Mouse (Mus musculus) layer of hippocampus, postnatal 14 days (tissue): ENCODE measurements at regions not wholly inside any gene's neighbourhood (a gene's known extent, or its start where the extent isn't known, plus 50 kb on each side); places are given as distances from the start of the nearest gene placed in this dataset.

Experiments
- DNase-seq, 2 experiments: peaks; one replicate each; pipeline ENCODE4 v3.0.0; 2021 to 2022; ENCODE audit warnings: low spot score in 2 of 2, mixed read lengths in 1 of 2

DNA sequence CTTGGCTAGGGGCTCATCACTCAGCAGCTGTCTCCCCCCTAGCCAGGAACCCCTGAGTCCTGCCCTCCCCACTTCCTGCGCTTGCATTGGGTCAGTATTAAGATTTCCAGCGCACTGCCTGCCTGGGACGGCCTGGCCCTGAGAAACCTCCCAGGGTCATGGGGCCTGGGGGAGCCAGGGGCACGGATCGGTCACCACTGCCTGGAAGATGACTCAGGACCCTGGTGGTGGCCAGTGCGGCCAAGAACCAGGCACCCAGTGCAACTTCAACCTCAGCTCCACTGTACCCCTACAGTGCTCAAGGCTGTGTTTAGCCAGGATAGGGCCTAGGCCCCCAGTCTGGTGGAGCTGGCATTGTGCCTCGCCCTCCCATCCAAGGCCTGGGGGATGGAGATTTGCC, 111.9 kb upstream of the Zbtb40 start:
- no peak for DNase-seq

DNA sequence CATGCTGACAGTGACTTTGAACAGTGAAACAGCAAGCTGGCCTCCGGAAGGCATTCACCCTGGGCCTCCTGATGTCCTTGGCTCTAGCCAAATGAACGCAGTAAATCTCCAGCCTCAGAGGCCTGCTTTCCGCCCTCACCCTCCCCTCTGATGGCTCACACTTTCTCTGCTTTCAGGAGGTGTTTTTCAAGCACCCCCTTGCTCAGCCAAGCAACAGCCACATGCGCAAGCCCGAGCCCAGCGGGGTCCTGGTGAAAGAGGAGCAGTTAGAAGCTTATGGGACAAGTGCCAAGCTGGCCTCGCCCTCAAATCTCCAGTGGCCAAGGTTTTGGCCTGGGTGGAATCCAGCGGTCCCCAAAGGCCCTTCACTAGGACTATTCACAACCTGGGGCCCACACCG, 109.6 kb upstream of the Zbtb40 start:
- peak; percentile 31 to 61 for DNase-seq

DNA sequence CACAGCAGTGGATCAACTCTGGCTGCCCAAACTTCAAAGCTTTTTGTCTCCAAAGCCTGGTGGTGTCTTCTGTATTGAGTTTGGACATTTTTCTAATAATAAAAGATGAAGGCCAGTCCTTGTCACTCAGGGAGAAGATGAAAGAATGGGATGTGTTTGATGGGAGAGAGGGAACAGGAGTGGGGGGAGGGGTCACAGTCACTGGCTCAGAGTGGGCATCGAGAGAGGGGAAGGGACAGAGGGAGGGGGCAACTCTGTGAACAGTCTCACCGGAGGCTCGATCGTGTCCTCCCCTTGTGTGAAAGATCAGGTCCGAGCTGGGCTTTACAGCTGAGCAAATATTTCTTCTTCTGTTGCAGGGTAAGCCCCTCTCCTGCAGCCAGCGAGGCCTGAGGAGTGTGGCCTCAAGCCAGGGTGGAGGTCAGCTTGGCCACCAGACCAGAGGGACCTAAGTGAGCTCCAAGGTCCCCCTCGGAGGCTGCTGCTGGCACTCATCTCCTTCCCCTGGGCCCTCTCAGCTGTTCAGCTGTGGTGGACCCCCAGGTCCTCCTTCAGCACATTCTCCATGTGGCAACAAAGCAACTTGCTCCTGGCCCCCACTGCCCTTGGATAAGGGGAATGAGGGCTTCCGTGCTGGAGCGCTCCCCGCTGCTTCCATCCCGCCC, 108.0 kb upstream of the Zbtb40 start:
- no peak for DNase-seq

DNA sequence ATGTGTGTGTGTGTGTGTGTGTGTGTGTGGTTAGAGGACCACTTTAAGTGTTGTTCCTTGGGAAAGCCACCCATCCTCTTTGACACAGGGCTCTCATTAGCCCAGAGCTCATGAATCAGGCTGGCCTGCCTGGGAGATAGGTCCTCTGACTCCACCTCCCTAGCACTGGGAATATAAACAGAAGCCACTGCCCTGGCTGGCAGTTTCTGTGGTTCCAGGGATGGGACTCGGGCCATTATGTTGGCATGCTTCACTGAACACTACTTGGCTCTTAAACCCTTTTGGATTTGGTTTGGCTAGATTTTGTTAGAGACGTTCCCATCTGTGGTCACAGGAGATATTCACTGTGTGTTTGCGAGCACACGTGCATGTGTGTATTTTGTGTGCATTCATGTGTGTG, 100.2 kb upstream of the Zbtb40 start:
- DNase-seq: peak in 1 of 2 experiments; percentile 38

DNA sequence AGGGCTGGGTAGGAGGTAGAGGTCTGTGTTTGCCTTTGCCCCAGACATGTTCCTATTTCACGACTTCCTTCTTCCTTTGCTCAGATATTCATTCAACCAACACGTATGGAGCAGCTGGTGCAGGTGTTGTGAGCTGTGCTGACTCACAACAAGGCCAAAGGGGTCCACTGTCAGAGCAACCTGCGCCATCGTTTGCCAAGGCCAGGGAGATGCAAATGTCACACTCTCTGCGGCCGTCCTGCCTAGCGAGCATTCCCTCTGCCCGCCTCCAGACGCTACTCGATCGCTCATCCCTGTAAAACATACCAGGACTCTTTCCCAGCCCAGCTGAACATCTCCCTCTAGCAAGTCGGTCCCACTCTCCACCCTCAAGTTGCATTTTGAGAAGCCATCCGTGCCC, 99.2 kb upstream of the Zbtb40 start:
- no peak for DNase-seq

DNA sequence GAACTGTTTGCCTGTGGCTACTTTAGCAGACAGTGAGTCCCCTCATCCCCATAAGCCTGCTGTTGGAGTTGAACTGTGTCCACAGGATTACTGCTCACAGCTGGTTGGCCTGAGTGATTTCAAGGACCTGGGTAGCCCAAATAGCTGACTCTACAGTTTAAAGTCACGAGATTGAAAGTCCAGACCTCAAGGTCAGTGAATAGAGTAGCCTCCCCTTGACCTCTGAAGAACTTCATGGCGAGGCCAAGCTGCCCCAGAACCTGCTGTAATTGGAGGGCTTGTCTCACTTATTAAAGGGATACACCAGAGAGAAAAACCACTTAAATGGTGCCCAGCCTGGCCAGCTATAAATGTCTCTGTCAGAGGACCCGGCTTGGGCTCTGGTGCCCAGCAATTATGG, 97.7 kb upstream of the Zbtb40 start:
- no peak for DNase-seq

DNA sequence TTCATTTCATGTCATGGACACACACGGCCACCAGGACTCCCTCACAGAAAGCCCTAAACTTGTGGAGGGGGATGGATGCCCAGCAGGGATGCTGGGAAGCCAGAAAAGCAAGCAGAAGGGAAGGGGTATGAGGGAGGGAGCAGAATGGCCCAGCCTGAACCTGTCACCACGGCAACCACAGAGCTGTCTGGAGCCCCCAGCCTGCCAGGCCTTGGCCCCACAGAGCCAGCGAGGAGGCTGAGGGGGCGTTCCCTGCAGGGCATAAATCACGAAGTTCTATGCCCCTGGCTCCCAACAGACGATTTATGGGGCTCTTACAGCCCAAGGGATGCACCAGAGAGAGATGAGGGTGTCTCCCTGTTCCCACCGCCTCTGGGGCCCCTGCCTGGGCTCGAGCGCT, 93.7 kb upstream of the Zbtb40 start:
- DNase-seq: peak; percentile 29 to 55

DNA sequence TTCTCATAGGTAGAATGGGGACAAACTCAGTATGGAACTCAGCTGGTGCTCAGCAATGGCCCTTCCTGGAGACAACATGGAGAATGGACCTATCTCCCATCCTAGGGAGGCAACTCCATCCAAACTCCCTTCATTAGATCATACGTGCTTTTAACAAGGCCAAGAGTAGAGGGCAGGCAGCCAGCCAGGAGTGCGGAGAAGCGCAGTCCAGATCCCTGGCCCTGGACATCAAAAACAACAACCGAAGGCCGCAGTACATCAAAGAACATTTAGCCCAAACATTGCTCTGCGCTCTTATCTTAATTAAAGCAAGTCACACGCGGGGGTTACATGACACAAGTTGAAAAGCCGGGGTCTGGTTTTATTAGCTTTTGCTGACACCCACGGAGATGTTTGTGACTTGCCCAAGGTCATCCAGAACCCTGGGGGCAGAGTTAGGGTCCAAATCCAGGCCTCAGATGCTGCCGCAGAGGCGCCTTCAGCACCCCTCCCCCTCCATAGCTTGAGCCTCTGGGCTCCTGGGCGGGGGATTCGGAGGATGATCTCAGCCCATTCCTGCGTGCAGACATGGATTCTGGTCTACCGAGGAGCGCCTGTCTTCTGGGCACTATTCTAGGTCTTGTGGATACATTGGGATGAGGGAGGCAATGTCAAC, 90.6 kb upstream of the Zbtb40 start:
- no peak for DNase-seq

DNA sequence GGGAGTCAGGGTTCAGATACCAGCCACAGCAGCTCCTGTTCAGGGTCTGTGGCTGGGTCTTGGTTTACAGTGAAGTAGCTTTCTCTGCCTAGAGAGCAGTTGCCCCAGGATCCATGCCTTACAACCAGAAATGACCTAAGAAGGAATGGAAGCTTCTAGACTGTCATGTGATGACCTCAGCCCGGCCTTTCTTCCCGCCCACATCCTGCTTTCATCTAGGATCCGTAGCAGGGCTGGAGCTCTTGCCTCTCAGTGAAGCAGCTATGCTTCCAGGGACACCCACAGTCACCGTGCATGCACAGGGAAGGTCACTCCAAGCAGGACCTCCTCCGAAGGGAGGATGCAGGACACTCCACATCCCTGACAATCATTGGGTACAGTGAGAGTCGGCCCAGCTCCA, 89.5 kb upstream of the Zbtb40 start:
- DNase-seq: no peak

DNA sequence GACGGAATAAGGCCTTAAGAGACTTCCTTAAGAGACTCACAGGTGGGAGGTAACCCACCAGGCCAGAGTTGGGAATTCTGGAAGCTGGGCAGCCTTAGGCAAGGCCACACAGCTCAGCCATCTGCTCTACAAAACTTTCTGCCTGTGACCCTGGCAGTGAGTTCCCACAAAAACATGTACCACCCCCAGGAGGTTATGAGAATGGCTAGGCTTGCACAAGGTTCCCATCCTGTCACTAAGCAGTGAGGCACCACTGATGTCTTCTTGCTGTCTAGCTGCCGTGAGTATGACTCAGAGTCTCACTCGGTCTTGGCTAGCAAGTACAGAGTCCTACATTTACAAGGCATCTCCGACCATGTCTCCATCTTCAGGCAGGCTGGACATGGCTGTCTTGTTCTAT, 87.7 kb upstream of the Zbtb40 start:
- no peak for DNase-seq

DNA sequence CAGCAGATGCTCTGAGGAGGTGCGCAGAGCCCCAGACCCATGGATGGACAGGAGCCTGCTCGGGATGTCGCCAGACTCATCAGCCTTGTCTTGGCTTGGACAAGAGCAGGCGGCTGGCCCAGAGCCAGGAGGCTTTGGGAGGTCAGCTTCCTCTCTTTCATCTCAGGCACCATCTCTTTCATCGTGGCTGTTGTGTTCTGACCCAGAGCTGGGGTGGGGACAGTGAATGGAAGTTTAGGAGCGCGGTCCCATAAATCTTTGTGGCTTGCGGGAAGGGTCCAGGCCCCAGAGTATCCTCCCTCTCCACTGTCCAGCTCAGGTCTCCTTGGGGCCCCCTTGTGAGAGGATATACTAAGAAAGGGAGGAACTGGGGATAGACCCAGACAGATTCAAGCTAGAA, 87.2 kb upstream of the Zbtb40 start:
- no peak for DNase-seq

DNA sequence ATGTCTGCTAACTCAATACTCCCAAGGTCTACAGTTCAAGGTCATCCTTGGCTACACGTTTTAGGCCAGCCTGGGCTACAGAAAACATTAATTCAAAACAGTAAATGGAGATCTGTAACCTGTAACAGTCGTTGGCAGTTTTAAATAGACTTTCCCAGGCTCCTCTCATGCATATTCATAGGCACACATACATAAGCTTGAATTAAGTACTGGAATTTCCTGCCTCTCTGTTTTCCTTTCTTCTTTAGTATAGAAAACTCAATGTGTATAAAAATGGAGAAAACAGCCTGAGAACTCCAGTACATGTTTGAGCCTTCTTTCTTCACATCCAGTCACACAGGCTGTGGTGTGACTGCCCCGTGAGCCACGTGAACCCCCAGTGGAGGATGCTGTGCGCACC, 86.0 kb upstream of the Zbtb40 start:
- DNase-seq: no peak

DNA sequence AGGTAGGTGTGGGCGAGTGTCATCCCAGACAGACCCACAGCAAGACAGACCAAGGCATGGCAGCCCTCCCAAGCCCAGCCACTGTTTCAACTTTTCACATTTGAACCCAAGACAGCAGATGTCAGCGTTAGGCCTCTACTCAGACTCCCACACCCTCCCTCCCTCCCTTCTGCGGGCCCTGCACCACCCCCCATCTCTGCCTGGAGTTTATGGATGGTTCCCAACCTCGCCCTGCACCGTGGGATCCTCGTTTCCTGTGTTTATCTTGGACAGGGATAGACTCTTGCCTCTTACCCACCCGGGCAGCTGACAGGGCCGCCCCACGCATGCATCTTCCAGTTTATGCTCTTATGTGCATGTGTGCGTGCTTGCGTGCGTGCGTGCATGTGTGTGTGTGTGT, 85.2 kb upstream of the Zbtb40 start:
- no peak for DNase-seq

DNA sequence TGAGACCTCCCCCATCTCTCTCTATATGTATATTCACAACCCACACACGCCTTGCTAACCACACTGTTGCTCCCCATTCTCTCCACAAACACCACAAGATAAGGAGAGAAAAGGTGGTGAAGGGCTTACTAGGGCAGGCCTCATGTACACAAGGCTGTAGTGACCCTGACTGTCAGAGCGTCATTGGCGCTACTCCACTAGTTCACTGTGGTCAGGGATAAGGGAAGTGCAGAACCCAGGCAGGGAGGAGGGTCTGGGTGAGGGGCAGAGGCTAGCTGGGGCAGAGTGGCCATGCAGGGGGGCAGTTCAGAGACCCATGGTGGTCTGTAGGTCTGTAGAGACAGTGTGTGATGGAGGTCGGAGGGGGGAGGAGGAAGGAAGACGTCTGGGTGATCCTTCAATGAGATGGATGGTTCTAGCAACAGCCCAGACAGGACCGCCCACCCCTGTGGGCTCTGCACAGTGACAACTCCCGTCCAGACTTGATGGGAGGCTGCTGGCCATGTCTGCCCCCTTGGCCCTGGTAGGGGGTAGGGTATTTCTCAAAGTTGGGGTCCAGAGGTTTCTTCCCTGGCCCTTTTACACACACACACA, 82.1 kb upstream of the Zbtb40 start:
- DNase-seq: no peak

DNA sequence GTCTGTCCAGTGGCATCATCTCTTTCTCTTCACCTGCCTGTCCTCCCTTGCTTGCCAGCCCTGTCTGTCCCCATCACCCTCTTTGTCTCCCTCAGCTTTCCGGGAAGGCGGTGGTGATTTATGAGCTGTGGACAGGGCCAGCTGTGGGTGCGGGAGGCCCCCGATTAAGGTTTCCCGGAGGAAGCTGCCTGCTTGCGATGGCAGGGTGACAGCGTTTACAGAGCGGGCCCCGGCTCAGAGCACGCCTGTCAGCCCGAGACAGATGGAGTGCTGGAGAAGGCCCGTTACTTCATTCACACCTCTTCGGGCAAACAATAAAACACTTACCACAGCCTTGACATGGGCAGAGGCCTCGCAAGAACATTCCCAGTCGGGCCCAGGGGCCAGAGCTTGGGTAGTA, 79.6 kb upstream of the Zbtb40 start:
- DNase-seq: no peak

DNA sequence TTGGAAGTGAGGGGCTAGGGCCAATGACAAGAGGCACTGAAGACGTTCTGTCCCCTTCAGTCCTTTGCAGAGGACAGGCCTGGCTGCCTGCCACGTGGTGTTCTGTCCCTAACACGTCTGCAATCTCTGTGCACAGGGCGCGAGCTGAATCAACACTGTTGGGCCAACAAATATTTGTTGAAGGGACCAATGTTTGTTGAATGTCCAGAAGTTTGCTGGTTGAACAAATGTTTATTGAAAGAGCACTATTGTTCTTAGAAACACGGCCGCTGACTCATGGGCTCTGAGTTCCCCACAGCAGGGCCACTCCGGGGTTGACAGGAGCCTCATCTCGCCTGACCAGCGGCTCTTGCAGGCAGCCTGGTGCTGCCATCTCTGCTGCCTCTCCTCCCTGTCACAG, 73.1 kb upstream of the Zbtb40 start:
- DNase-seq: no peak

DNA sequence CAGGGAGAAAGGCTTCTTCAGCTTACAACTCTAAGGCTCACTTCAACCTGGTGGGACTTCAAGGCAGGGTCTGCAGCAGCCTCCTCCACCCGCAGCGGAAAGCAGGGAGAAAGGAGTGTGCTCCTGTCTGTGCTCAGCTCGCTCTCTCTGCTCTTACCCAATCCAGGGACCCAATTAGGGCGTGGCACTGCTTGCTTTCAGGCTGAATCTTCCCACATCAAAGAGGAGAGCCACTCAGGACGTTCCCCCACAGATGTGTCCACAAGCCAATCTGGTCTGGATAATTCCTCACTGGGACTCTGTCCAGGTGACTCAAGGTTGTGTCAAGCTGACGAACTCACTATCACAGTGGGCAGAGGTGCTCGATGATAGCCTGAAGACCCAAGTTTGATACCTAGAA, 72.0 kb upstream of the Zbtb40 start:
- no peak for DNase-seq

DNA sequence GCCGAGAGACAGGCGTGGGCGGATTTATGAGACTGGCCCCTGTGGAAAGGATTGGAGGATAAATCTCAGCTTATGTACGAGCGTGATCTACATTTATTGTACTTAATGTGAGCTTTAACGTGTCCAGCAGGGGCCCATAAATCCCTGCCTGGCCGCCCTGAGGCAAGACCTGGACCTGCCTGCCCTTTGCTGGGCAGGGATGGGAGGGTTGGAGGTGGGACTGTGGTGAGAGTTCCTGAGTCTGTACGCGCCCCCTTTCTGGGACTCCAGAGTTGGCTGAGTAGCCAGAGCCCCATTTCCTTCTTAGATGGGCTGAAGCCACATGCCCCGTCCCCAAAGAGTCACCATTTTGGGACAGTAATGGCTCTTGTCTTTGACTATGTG, 69.7 kb upstream of the Zbtb40 start:
- no peak for DNase-seq

DNA sequence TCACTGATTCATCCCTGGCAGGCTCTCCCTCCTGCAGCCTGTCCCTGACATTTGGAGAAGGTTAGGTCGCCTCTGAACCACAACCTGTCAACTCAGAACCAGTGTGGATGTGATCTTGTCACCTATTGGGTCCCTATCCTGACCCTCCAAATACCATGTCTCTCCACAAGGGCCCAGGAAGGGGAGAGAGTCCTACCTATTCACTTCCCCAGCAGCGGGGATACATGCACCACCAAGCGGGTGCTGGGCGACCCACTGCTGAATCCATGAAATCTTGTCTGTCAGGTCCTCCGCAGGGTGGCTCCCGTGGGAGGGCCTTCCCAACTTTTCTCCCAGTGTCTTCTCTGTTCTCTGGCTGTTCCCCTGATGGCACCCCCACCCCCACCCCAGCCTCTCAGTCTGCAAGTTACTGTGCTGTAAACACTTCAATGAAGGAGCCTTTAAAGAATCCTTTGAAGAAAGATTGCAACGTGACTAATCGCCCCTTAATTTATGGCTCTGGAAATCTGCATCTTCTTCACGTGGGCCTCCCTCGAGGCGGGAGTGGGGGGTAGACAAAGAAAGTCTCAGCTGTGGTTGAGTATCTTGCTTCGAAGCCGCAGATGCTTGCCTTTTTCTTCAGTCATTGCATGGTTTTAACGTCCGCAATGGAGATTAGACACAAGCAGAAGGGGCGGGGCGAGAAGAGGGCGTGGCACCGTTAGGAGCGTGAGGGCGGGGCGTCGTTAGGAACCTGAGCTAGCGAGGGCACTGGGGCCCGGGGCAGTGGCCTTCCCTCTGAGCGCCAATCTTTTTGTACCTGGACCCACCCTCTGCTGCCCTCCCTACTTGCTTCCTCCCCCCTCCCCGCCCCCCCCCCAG, 69.1 kb upstream of the Zbtb40 start:
- DNase-seq: peak; percentile 16 to 25

DNA sequence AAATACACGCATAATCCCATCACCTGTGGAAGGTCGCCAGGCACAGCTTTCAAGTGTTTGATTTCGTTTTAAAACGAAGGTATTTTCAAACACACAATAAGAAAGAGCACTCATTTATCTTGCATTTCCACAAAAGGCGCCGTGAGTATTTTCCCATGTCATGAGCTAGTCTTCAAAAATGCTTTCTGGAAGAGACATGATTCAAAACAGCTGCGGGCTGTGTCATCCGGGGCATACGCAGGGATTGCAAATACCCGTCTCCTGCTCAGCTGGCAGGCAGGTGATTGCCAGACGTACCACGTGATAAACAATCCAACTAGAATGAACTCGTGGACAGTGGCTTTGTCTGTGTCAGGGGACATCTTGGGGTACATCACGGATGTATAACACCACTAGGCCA, 66.5 kb upstream of the Zbtb40 start:
- no peak for DNase-seq

DNA sequence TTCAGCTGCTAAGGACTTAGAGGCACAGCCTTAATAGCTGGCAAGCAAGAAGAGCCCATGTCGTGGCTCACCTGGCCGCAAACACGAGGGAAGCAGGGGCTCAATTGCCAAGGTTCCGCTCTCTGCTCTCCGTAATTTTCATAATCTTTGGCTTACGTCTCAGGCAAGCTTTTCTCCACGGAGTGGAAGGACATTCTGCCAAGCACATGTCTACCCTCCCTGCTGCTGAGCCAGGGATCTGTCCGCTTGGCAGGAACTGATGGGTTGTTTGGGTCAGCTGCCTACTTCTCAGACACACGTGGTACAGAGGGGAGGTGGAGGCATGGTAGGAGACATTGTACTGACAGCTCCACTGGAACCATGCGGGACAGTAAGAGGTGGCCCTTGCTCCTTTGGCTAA, 61.7 kb upstream of the Zbtb40 start:
- no peak for DNase-seq

DNA sequence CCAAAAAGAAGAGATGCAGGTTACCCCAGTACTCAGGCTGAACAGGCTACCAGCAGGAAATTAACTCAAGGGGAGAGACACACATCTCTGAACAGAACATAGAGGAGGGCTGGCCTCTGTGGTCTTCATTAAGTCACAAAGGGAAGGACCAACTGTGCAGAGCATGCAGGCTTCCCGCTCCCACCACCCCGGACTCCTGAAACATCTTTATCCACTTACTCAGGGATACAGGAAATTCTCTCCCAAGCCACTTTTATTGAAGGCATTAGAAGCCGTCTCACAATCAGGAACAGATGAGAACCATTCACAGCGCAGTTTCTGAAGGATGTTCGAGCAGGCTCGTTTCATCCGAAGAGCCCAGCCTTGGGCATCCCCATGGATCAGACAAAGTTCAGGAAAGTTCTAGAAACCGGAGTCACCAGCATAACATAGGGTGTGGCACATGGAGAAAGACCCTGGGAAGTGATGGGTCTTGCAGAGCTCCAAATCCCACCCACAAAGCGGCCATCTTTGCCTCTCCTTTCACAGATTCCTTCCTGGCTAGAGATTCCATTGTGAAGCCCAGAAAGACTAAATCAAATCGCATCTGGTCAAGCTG, 55.9 kb upstream of the Zbtb40 start:
- DNase-seq: no peak
